Mouse (Mus musculus) heart, embryonic 14.5 days (tissue): ENCODE results near the gene Large2. TPM values are rescaled to one million over a fixed set of nuclear protein-coding genes. Genes with fewer than 3 reads are reported as not detected.
A peak's percentile ranks its signal among the peaks of the same experiment; 100 is the strongest.

Source experiments
- ATAC-seq: fragments of 200-750 bp; cut with Nextera tagmentation; 2 replicates; pipeline ENCODE4 v1.8.0; 2017; ENCODE audit warnings: low read depth, moderate TSS enrichment; ENCODE audit not compliant: insufficient number of reproducible peaks, insufficient read depth, low FRiP score
- H3K27ac ChIP-seq, 2 experiments: fragments of 200-500 bp in 1 of 2; fragments of 300-500 bp in 1 of 2; sonication (generic) in 1 of 2; replicated peaks in 1 of 2; 2 replicates each; pipeline ENCODE4 v1.5.1; 2012 to 2014; ENCODE audit warnings: low read depth in 2 of 2, low read length in 2 of 2, control low read depth in 1 of 2, mild to moderate bottlenecking in 1 of 2, mixed read lengths in 1 of 2; ENCODE audit not compliant: control insufficient read depth in 1 of 2, insufficient read depth in 1 of 2
- H3K27me3 ChIP-seq: fragments of 300-500 bp; sonication (generic); 2 replicates; pipeline ENCODE4 v1.6.1; 2014; ENCODE audit warnings: mild to moderate bottlenecking, low read length, control low read depth; ENCODE audit not compliant: control insufficient read depth, insufficient read depth
- H3K36me3 ChIP-seq: fragments of 300-500 bp; sonication (generic); 2 replicates; pipeline ENCODE4 v1.6.1; 2014; ENCODE audit warnings: mild to moderate bottlenecking, control low read depth, low read length, mixed read lengths; ENCODE audit not compliant: control insufficient read depth, insufficient read depth
- H3K4me1 ChIP-seq, 2 experiments: fragments of 200-500 bp in 1 of 2; fragments of 300-500 bp in 1 of 2; sonication (generic) in 1 of 2; 2 replicates each; pipeline ENCODE4 v1.6.1; 2012 to 2014; ENCODE audit warnings: low read length in 2 of 2, control low read depth in 1 of 2, mixed read lengths in 1 of 2; ENCODE audit not compliant: control insufficient read depth in 2 of 2, insufficient read depth in 2 of 2
- H3K4me2 ChIP-seq: fragments of 300-500 bp; sonication (generic); 2 replicates; pipeline ENCODE4 v1.6.1; 2014; ENCODE audit warnings: mild to moderate bottlenecking, low read length
- H3K4me3 ChIP-seq, 2 experiments: fragments of 200-500 bp in 1 of 2; fragments of 300-500 bp in 1 of 2; sonication (generic) in 1 of 2; 2 replicates each; pipeline ENCODE4 v1.5.1; 2012 to 2014; ENCODE audit warnings: low read length in 2 of 2, mild to moderate bottlenecking in 2 of 2, control low read depth in 1 of 2, low read depth in 1 of 2, moderate library complexity in 1 of 2; ENCODE audit not compliant: control insufficient read depth in 1 of 2, insufficient read depth in 1 of 2
- H3K9ac ChIP-seq: fragments of 300-500 bp; sonication (generic); 2 replicates; pipeline ENCODE4 v1.6.1; 2014; ENCODE audit warnings: mild to moderate bottlenecking, low read length
- H3K9me3 ChIP-seq: fragments of 300-500 bp; sonication (generic); 2 replicates; pipeline ENCODE4 v1.6.1; 2016; ENCODE audit warnings: low read length, control low read depth; ENCODE audit not compliant: control insufficient read depth
- WGBS: fragments of 180-500 bp; shearing (Covaris S2); extraction: QIAGEN DNeasy Blood & Tissue Kit; methylation state at CpG from one replicate; pipeline ENCODE4 v1.1.7; 2014; 5-methylcytosine and 5-hydroxymethylcytosine counted together
- polyA plus RNA-seq: library from polyadenylated mRNA; unstranded; fragments of >200 nt; fragmentation: Nextera tagmentation; extraction: Ambion mirVana; gene quantifications from 2 replicates; pipeline ENCODE4 v1.2.1, GENCODE M21; 2014

The Large2 gene
- polyA plus RNA-seq, 1 experiment from 2014 or later, result 1.2 TPM

GRCm38 (mm10) chr2:92382759-92383158, 8.1 kb upstream of the Large2 start:
- H3K9ac ChIP-seq, result no peak overlapping the region
- H3K4me2 ChIP-seq, result no peak overlapping the region
- H3K27ac ChIP-seq, result no peak overlapping the region
- no peaks in the 10 kb centered on the region for H3K27me3 ChIP-seq
- ATAC-seq, result no peak
- no peak overlapping the region for H3K4me3 ChIP-seq
- no peaks in the 10 kb centered on the region for H3K9me3 ChIP-seq
- H3K4me1 ChIP-seq, result no peaks in the 10 kb centered on the region
- H3K36me3 ChIP-seq, result peaks cover 54% of the 10 kb centered on the region
- WGBS, result 82% methylated on average over 4 of the region's 4 CpGs

GRCm38 (mm10) chr2:92381901-92382588, 7.4 kb upstream of the Large2 start, which contains the start of gene 1700029I15Rik:
Gene 1700029I15Rik (plus strand): TSS chr2:92382538.
- Histone ChIP-seq H3K36me3 (peaks cover 55% of the 10 kb centered on the region), H3K27me3 (no peaks in the 10 kb centered on the region), H3K9ac (no peak within 1 kb of the TSS), H3K4me1 (no peaks in the 10 kb centered on the region), H3K9me3 (no peaks in the 10 kb centered on the region), H3K4me3 (no peak within 1 kb of the TSS), H3K4me2 (no peak within 1 kb of the TSS), H3K27ac (no peak within 1 kb of the TSS)
- no peak for ATAC-seq
- 74% methylated on average over 5 of the region's 5 CpGs for WGBS

GRCm38 (mm10) chr2:92381161-92381560, 6.5 kb upstream of the Large2 start:
- H3K36me3 ChIP-seq, result peaks cover 54% of the 10 kb centered on the region

GRCm38 (mm10) chr2:92380495-92381050, 5.9 kb upstream of the Large2 start:
- Histone ChIP-seq H3K9ac (no peak overlapping the region), H3K4me3 (no peak overlapping the region), H3K4me2 (no peak overlapping the region), H3K27ac (no peak overlapping the region), H3K27me3 (no peaks in the 10 kb centered on the region), H3K4me1 (peaks cover 4 to 8% of the 10 kb centered on the region in 2 experiments; a peak in 3 of 4 replicates), H3K36me3 (peaks cover 51% of the 10 kb centered on the region), H3K9me3 (no peaks in the 10 kb centered on the region)
- WGBS, result 80% methylated on average over 6 of the region's 6 CpGs
- ATAC-seq, result no peak

More at GRCm38 (mm10) chr2:92381161-92381560, 6.5 kb upstream of the Large2 start:
- Histone ChIP-seq H3K4me2 (no peak overlapping the region), H3K4me3 (no peak overlapping the region), H3K9me3 (no peaks in the 10 kb centered on the region), H3K4me1 (peaks cover 0 to 3% of the 10 kb centered on the region in 2 experiments; a peak in 2 of 4 replicates), H3K27me3 (no peaks in the 10 kb centered on the region), H3K27ac (no peak overlapping the region), H3K9ac (no peak overlapping the region)
- 76% methylated on average over 5 of the region's 5 CpGs for WGBS
- no peak for ATAC-seq

GRCm38 (mm10) chr2:92379783-92380494, 5.3 kb upstream of the Large2 start:
- Histone ChIP-seq H3K9ac (no peak overlapping the region), H3K4me3 (no peak overlapping the region), H3K27me3 (no peaks in the 10 kb centered on the region), H3K36me3 (peaks cover 51% of the 10 kb centered on the region), H3K27ac (no peak overlapping the region), H3K4me1 (peaks cover 4 to 8% of the 10 kb centered on the region in 2 experiments; a peak in 3 of 4 replicates), H3K9me3 (no peaks in the 10 kb centered on the region), H3K4me2 (no peak overlapping the region)
- 82% methylated on average over 17 of the region's 17 CpGs for WGBS
- ATAC-seq, result no peak

GRCm38 (mm10) chr2:92377320-92377719, 2.7 kb upstream of the Large2 start:
- H3K36me3 ChIP-seq, result peaks cover 47% of the 10 kb centered on the region

GRCm38 (mm10) chr2:92376300-92376699, 1.6 kb upstream of the Large2 start:
- peaks cover 16% of the 10 kb centered on the region for H3K27me3 ChIP-seq
- H3K9ac ChIP-seq, result peak overlapping the region; percentile 80
- peaks cover 37% of the 10 kb centered on the region for H3K36me3 ChIP-seq
- ATAC-seq, result no peak
- 77% methylated on average over 6 of the region's 6 CpGs for WGBS
- H3K4me2 ChIP-seq, result peak overlapping the region; percentile 98
- H3K9me3 ChIP-seq, result no peaks in the 10 kb centered on the region
- no peak overlapping the region for H3K27ac ChIP-seq
- H3K4me1 ChIP-seq, result peaks cover 6 to 11% of the 10 kb centered on the region in 2 experiments
- H3K4me3 ChIP-seq, result peak overlapping the region in 1 of 2 experiments; percentile 62; a peak in 1 of 4 replicates

More at GRCm38 (mm10) chr2:92377320-92377719, 2.7 kb upstream of the Large2 start:
- Histone ChIP-seq H3K9me3 (no peaks in the 10 kb centered on the region), H3K27me3 (peaks cover 6% of the 10 kb centered on the region), H3K4me2 (no peak overlapping the region), H3K4me1 (peaks cover 6 to 8% of the 10 kb centered on the region in 2 experiments; a peak in 3 of 4 replicates), H3K27ac (no peak overlapping the region), H3K9ac (no peak overlapping the region), H3K4me3 (no peak overlapping the region)
- WGBS, result 92% methylated on average over 7 of the region's 7 CpGs
- no peak for ATAC-seq
